Mouse (Mus musculus): ENCODE data around the gene Tmigd3. TPM values are rescaled to one million over a fixed set of nuclear protein-coding genes. Genes with fewer than 3 reads are reported as not detected.

The Tmigd3 gene
- total and polyA plus RNA-seq, 2 experiments from 2014 or later, result 0.33 TPM; not detected in 1

DNA sequence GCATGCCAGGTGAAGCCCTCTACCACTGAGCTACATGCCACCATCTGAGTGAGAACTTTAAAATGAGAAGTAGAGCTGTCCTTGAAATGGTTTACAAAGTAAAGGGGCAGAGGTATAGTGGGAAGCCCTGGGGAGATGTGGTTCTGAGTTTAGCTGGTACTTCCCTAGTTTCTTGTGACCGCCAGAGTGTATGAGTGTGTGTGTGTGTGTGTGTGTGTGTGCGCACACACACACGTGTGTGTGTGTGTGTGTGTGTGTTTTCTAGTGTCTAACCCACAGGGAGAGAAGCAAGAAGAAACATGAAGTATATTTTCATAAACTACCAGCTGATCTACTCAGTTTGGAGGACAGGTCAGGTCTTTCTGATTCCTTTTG is 57.5 kb downstream of the Tmigd3 start:
- H3K27ac ChIP-seq (ENCODE audit: low read depth), result no peak overlapping the region
- no peak overlapping the region for H3K4me2 ChIP-seq (ENCODE audit: low read depth, low read length)
- no peak for TF ChIP-seq EP300 (IDR thresholded peaks at IDR 0.05; ENCODE audit: low read depth)
- TF ChIP-seq CTCF (IDR thresholded peaks at IDR 0.05; ENCODE audit: low read depth), result no peak
- no peaks in the 10 kb centered on the region for H3K27me3 ChIP-seq (ENCODE audit: control insufficient read depth, insufficient read depth, low read length)
- no peaks in the 10 kb centered on the region for H3K9me3 ChIP-seq (replicated peaks; ENCODE audit: control insufficient read depth, low read length)
- 78% methylated on average over 3 of the region's 3 CpGs for WGBS
- DNase-seq (ENCODE audit: low spot score) (no peak), ATAC-seq (ENCODE audit: insufficient read depth, low read depth) (no peak)
- H3K4me1 ChIP-seq (ENCODE audit: control insufficient read depth, insufficient read depth), result no peaks in the 10 kb centered on the region
- no peaks in the 10 kb centered on the region for H3K36me3 ChIP-seq (replicated peaks; ENCODE audit: control insufficient read depth, insufficient read depth, low read length)
- no peak overlapping the region for H3K4me3 ChIP-seq (ENCODE audit: low read depth, low read length)
- no peak overlapping the region for H3K9ac ChIP-seq (replicated peaks; ENCODE audit: low read depth, low read length)

- H3K27ac ChIP-seq (ENCODE audit: low read depth), result no peak overlapping the region
- no peak overlapping the region for H3K4me2 ChIP-seq (ENCODE audit: low read depth, low read length)
- H3K9me3 ChIP-seq (replicated peaks; ENCODE audit: control insufficient read depth, low read length), result no peaks in the 10 kb centered on the region
- WGBS, result 79% methylated on average over 6 of the region's 6 CpGs
- no peak for TF ChIP-seq CTCF (IDR thresholded peaks at IDR 0.05; ENCODE audit: low read depth)
- TF ChIP-seq EP300 (IDR thresholded peaks at IDR 0.05; ENCODE audit: low read depth), result no peak
- ATAC-seq (ENCODE audit: insufficient read depth, low read depth) (no peak), DNase-seq (ENCODE audit: low spot score) (no peak)
- H3K4me3 ChIP-seq (ENCODE audit: low read depth, low read length), result no peak overlapping the region
- H3K4me1 ChIP-seq (ENCODE audit: control insufficient read depth, insufficient read depth), result no peaks in the 10 kb centered on the region
- no peaks in the 10 kb centered on the region for H3K27me3 ChIP-seq (ENCODE audit: control insufficient read depth, insufficient read depth, low read length)
- no peaks in the 10 kb centered on the region for H3K36me3 ChIP-seq (replicated peaks; ENCODE audit: control insufficient read depth, insufficient read depth, low read length)
- no peak overlapping the region for H3K9ac ChIP-seq (replicated peaks; ENCODE audit: low read depth, low read length)
Observed at GRCm38 (mm10) chr3:105928781-105929180, 58.1 kb downstream of the Tmigd3 start.

- ATAC-seq (ENCODE audit: insufficient read depth, low read depth), result no peak
- Histone ChIP-seq H3K27me3 (ENCODE audit: control insufficient read depth, insufficient read depth, low read length) (no peaks in the 10 kb centered on the region), H3K36me3 (replicated peaks; ENCODE audit: control insufficient read depth, insufficient read depth, low read length) (no peaks in the 10 kb centered on the region), H3K4me1 (ENCODE audit: control insufficient read depth, insufficient read depth) (no peaks in the 10 kb centered on the region), H3K4me2 (ENCODE audit: low read depth, low read length) (no peak overlapping the region), H3K9ac (replicated peaks; ENCODE audit: low read depth, low read length) (no peak overlapping the region), H3K9me3 (replicated peaks; ENCODE audit: control insufficient read depth, low read length) (no peaks in the 10 kb centered on the region), H3K4me3 (ENCODE audit: low read depth, low read length) (no peak overlapping the region), H3K27ac (ENCODE audit: low read depth) (no peak overlapping the region)
- TF ChIP-seq CTCF (IDR thresholded peaks at IDR 0.05; ENCODE audit: low read depth) (no peak), EP300 (IDR thresholded peaks at IDR 0.05; ENCODE audit: low read depth) (no peak)
- DNase-seq (ENCODE audit: low spot score), result no peak
- 68% methylated on average over 7 of the region's 7 CpGs for WGBS
Observed at GRCm38 (mm10) chr3:105929821-105930220, 59.1 kb downstream of the Tmigd3 start.

DNA sequence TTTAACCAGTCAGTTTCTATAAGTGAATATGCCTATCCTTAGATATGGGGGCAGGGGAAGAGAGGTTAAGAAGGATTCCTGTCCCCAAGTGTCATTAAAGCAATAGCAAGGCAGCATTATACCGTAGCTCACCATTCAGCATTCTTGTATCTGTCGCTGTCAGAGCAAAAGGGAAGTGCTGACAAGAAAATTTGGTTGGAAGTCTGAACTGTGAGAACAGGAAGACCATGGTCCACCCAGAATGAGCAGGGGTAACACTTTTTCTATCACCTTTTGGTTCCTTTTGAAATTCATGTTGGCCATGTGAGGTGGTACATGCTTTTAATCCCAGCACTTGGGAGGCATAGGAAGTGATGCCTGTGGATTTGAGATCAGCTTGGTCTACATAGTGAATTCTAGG is 60.4 kb downstream of the Tmigd3 start:
- Histone ChIP-seq H3K27ac (ENCODE audit: low read depth) (no peak overlapping the region), H3K4me1 (ENCODE audit: control insufficient read depth, insufficient read depth) (no peaks in the 10 kb centered on the region), H3K4me2 (ENCODE audit: low read depth, low read length) (no peak overlapping the region), H3K4me3 (ENCODE audit: low read depth, low read length) (no peak overlapping the region), H3K27me3 (ENCODE audit: control insufficient read depth, insufficient read depth, low read length) (no peaks in the 10 kb centered on the region), H3K9ac (replicated peaks; ENCODE audit: low read depth, low read length) (no peak overlapping the region), H3K36me3 (replicated peaks; ENCODE audit: control insufficient read depth, insufficient read depth, low read length) (no peaks in the 10 kb centered on the region), H3K9me3 (replicated peaks; ENCODE audit: control insufficient read depth, low read length) (no peaks in the 10 kb centered on the region)
- 77% methylated on average over 2 of the region's 2 CpGs for WGBS
- TF ChIP-seq CTCF (IDR thresholded peaks at IDR 0.05; ENCODE audit: low read depth), result no peak
- no peak for TF ChIP-seq EP300 (IDR thresholded peaks at IDR 0.05; ENCODE audit: low read depth)
- ATAC-seq (ENCODE audit: insufficient read depth, low read depth), result no peak
- DNase-seq (ENCODE audit: low spot score), result no peak

DNA sequence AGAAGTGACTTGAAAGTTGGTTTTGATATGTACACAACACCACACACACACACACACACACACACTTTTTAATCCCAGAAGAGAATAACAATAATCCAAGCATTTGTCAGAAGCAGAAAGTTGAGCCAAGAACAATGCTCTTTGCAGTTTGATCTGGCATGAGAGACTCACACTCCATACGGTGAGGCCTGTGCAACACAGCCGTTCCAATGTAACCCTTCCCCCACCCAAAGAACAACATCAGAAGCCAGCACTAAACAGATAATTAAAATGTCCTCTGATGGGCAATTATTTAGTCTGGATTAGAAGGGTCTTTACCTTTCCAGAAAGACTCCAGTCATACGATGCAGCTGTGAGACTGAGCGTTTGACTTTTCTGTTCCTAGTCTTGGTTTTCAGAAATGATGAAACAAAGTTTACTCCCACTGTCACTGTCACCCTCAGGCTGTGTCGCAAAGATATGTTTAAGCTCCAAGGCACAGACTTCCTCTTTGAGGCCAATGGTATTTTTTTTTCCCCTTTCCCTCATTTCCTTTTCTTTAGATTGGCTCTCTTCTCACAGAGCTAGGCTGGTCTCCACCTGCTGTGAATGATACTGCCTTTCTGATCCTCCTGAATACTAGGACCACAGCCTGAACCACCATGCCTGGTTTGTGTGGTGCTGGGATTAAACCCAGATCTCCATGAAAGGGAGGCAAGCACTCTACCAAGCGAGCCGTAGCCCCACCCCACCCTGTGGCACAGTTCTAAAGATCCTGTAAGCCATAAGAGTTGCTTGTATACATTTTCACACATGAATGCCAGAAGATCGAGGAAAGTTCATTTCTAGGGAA is 61.8 kb downstream of the Tmigd3 start, which contains the start of gene I830077J02Rik:
Gene I830077J02Rik (minus strand): TSS at position 425 of the 832 bp plus-strand sequence.
- TF ChIP-seq CTCF (IDR thresholded peaks at IDR 0.05; ENCODE audit: low read depth) (no peak), EP300 (IDR thresholded peaks at IDR 0.05; ENCODE audit: low read depth) (no peak)

More for the DNA sequence above, 61.8 kb downstream of the Tmigd3 start, which contains the start of gene I830077J02Rik:
- ATAC-seq (ENCODE audit: insufficient read depth, low read depth) (no peak), DNase-seq (ENCODE audit: low spot score) (peak; percentile 36)
- Histone ChIP-seq H3K4me3 (ENCODE audit: low read depth, low read length) (no peak within 1 kb of the TSS), H3K9ac (replicated peaks; ENCODE audit: low read depth, low read length) (no peak within 1 kb of the TSS), H3K27ac (ENCODE audit: low read depth) (0 out of 2 replicates have a peak within 1 kb of the TSS, but pooled peaks have one; percentile 20), H3K27me3 (ENCODE audit: control insufficient read depth, insufficient read depth, low read length) (no peaks in the 10 kb centered on the region), H3K36me3 (replicated peaks; ENCODE audit: control insufficient read depth, insufficient read depth, low read length) (no peaks in the 10 kb centered on the region; the same call in 1 of the 2 replicates), H3K4me1 (ENCODE audit: control insufficient read depth, insufficient read depth) (no peaks in the 10 kb centered on the region), H3K9me3 (replicated peaks; ENCODE audit: control insufficient read depth, low read length) (no peaks in the 10 kb centered on the region), H3K4me2 (ENCODE audit: low read depth, low read length) (no peak within 1 kb of the TSS)
- 67% methylated on average over 8 of the region's 8 CpGs for WGBS
